16 mouse cellular contexts compared by ENCODE assay signal in genomic region chr10:23127151-23127550, GRCm38 (mm10).
"Had no signal": no experiment of that assay in that cellular context is flagged by ENCODE, and none has a peak within 500 bp of the region (broad histone marks: within the 10 kb centered on the region; RNA-seq: fewer than 3 reads in every experiment).

No protein-coding gene starts in this region.

- H3K27me3 ChIP-seq: limb, embryonic 13.5 days; neural tube, embryonic 13.5 days had no signal

- H3K9ac ChIP-seq: limb, embryonic 13.5 days; liver, embryonic 14.5 days; neural tube, embryonic 13.5 days had no signal

- H3K36me3 ChIP-seq: midbrain, embryonic 10.5 days; neural tube, embryonic 13.5 days had no signal

- DNase-seq: kidney, adult 9 months; kidney, postnatal 4 days; left cerebral cortex, postnatal 4 days; lung, adult 18-20 months; lung, postnatal 4 days; right cerebral cortex, adult 18-20 months; right cerebral cortex, postnatal 25 days; thymus, postnatal 36 days had no signal

- ATAC-seq: lung, postnatal 0 days; midbrain, embryonic 16.5 days had no signal

- H3K4me3 ChIP-seq: layer of hippocampus, adult 2 months; limb, embryonic 13.5 days; midbrain, embryonic 10.5 days; neural tube, embryonic 13.5 days had no signal

- H3K9me3 ChIP-seq: limb, embryonic 13.5 days; midbrain, embryonic 10.5 days; neural tube, embryonic 13.5 days had no signal

- H3K4me1 ChIP-seq: limb, embryonic 13.5 days; neural tube, embryonic 13.5 days had no signal

- H3K27ac ChIP-seq: kidney, postnatal 0 days; layer of hippocampus, adult 2 months; limb, embryonic 13.5 days; liver, embryonic 14.5 days; midbrain, embryonic 10.5 days; neural tube, embryonic 13.5 days had no signal

- H3K4me2 ChIP-seq: limb, embryonic 13.5 days; neural tube, embryonic 13.5 days had no signal
